Mouse (Mus musculus) hindbrain, embryonic 10.5 days (tissue): ENCODE results near the gene Slc25a21. TPM values are rescaled to one million over a fixed set of nuclear protein-coding genes. Genes with fewer than 3 reads are reported as not detected.
A peak's percentile ranks its signal among the peaks of the same experiment; 100 is the strongest.

Experiments used
- DNase-seq: peaks from one replicate; pipeline ENCODE4 v3.0.0-alpha.2; 2017; ENCODE audit warnings: low spot score
- H3K27ac ChIP-seq: fragments of 300-500 bp; sonication (generic); 2 replicates; pipeline ENCODE4 v1.5.1; 2016; ENCODE audit warnings: mild to moderate bottlenecking, moderate library complexity
- H3K27me3 ChIP-seq: fragments of 300-500 bp; sonication (generic); 2 replicates; pipeline ENCODE4 v1.6.1; 2016; ENCODE audit warnings: mild to moderate bottlenecking; ENCODE audit not compliant: poor library complexity, insufficient read depth, severe bottlenecking
- H3K36me3 ChIP-seq: fragments of 300-500 bp; sonication (generic); 2 replicates; pipeline ENCODE4 v1.6.1; 2016; ENCODE audit warnings: mild to moderate bottlenecking, moderate library complexity
- H3K4me1 ChIP-seq: fragments of 300-500 bp; sonication (generic); replicated peaks from 2 replicates; pipeline ENCODE4 v1.6.1; 2016; ENCODE audit warnings: mild to moderate bottlenecking
- H3K4me3 ChIP-seq: fragments of 300-500 bp; sonication (generic); 2 replicates; pipeline ENCODE4 v1.5.1; 2016; ENCODE audit warnings: mild to moderate bottlenecking, moderate library complexity
- H3K9me3 ChIP-seq: fragments of 300-500 bp; sonication (generic); 2 replicates; pipeline ENCODE4 v1.6.1; 2016; ENCODE audit warnings: mild to moderate bottlenecking, moderate library complexity
- WGBS: fragments of 180-500 bp; shearing (Covaris S2); methylation state at CpG from one replicate; pipeline ENCODE4 v1.1.7; 2016; 5-methylcytosine and 5-hydroxymethylcytosine counted together
- polyA plus RNA-seq: library from polyadenylated mRNA; unstranded; fragments of >200 nt; fragmentation: Nextera tagmentation; extraction: Ambion mirVana; gene quantifications from 2 replicates; pipeline ENCODE4 v1.2.1, GENCODE M21; 2016

The Slc25a21 gene
- polyA plus RNA-seq, 1 experiment from 2014 or later = 1.3 TPM

- no peaks in the 10 kb centered on the region for H3K9me3 ChIP-seq
- DNase-seq = no peak
- peaks cover 67% of the 10 kb centered on the region for H3K27me3 ChIP-seq
- H3K36me3 ChIP-seq = no peaks in the 10 kb centered on the region
- no peak overlapping the region for H3K27ac ChIP-seq
- 54% methylated on average over 11 of the region's 11 CpGs for WGBS
- H3K4me1 ChIP-seq = peaks cover 13% of the 10 kb centered on the region
- no peak overlapping the region for H3K4me3 ChIP-seq
These were observed 239.0 kb downstream of the Slc25a21 start for GRCm38 (mm10) chr12:56958244-56958643.

GRCm38 (mm10) chr12:56951749-56952657, 245.3 kb downstream of the Slc25a21 start:
- H3K27me3 ChIP-seq = peaks cover 27% of the 10 kb centered on the region
- H3K4me1 ChIP-seq = 0 out of 2 replicates have a peak, but pooled peaks cover 3% of the 10 kb centered on the region
- 62% methylated on average over 11 of the region's 11 CpGs for WGBS
- H3K9me3 ChIP-seq = no peaks in the 10 kb centered on the region
- no peak overlapping the region for H3K4me3 ChIP-seq
- no peak for DNase-seq
- H3K36me3 ChIP-seq = no peaks in the 10 kb centered on the region
- no peak overlapping the region for H3K27ac ChIP-seq

- no peaks in the 10 kb centered on the region for H3K9me3 ChIP-seq
- no peak for DNase-seq
- H3K4me1 ChIP-seq = no peaks in the 10 kb centered on the region
- no peak overlapping the region for H3K27ac ChIP-seq
- no peaks in the 10 kb centered on the region for H3K27me3 ChIP-seq
- 93% methylated on average over 1 of the region's 1 CpGs for WGBS
- no peaks in the 10 kb centered on the region for H3K36me3 ChIP-seq
- H3K4me3 ChIP-seq = no peak overlapping the region
These were observed 253.0 kb downstream of the Slc25a21 start for GRCm38 (mm10) chr12:56944265-56944664.

- no peaks in the 10 kb centered on the region for H3K36me3 ChIP-seq
- H3K4me1 ChIP-seq = no peaks in the 10 kb centered on the region
- no peaks in the 10 kb centered on the region for H3K27me3 ChIP-seq
- H3K27ac ChIP-seq = no peak overlapping the region
- no peak overlapping the region for H3K4me3 ChIP-seq
- H3K9me3 ChIP-seq = no peaks in the 10 kb centered on the region
- 62% methylated on average over 3 of the region's 3 CpGs for WGBS
- no peak for DNase-seq
These were observed 256.4 kb downstream of the Slc25a21 start for GRCm38 (mm10) chr12:56940861-56941260.

GRCm38 (mm10) chr12:56918145-56918544, 279.1 kb downstream of the Slc25a21 start:
- no peak for DNase-seq
- no peaks in the 10 kb centered on the region for H3K36me3 ChIP-seq

GRCm38 (mm10) chr12:56906476-56906875, 290.8 kb downstream of the Slc25a21 start:
- Histone ChIP-seq H3K9me3 (no peaks in the 10 kb centered on the region), H3K36me3 (no peaks in the 10 kb centered on the region), H3K27ac (no peak overlapping the region), H3K4me3 (no peak overlapping the region), H3K27me3 (no peaks in the 10 kb centered on the region), H3K4me1 (peaks cover 9% of the 10 kb centered on the region)
- no peak for DNase-seq
- 80% methylated on average over 5 of the region's 5 CpGs for WGBS

More at GRCm38 (mm10) chr12:56918145-56918544, 279.1 kb downstream of the Slc25a21 start:
- H3K9me3 ChIP-seq = no peaks in the 10 kb centered on the region
- H3K4me3 ChIP-seq = no peak overlapping the region
- no peak overlapping the region for H3K27ac ChIP-seq
- H3K27me3 ChIP-seq = no peaks in the 10 kb centered on the region
- WGBS = 73% methylated on average over 6 of the region's 6 CpGs
- H3K4me1 ChIP-seq = no peaks in the 10 kb centered on the region

GRCm38 (mm10) chr12:56905652-56906305, 291.5 kb downstream of the Slc25a21 start:
- Histone ChIP-seq H3K4me3 (no peak overlapping the region), H3K36me3 (no peaks in the 10 kb centered on the region), H3K9me3 (no peaks in the 10 kb centered on the region), H3K27me3 (no peaks in the 10 kb centered on the region), H3K4me1 (peaks cover 9% of the 10 kb centered on the region), H3K27ac (no peak overlapping the region)
- WGBS = 38% methylated on average over 9 of the region's 9 CpGs
- peak; percentile 8 for DNase-seq

GRCm38 (mm10) chr12:56905222-56905621, 292.1 kb downstream of the Slc25a21 start:
- 18% methylated on average over 7 of the region's 7 CpGs for WGBS
- peak; percentile 26 for DNase-seq

GRCm38 (mm10) chr12:56902774-56903456, 294.4 kb downstream of the Slc25a21 start:
- Histone ChIP-seq H3K27ac (no peak overlapping the region), H3K27me3 (no peaks in the 10 kb centered on the region), H3K36me3 (no peaks in the 10 kb centered on the region), H3K4me3 (no peak overlapping the region), H3K9me3 (no peaks in the 10 kb centered on the region), H3K4me1 (peaks cover 9% of the 10 kb centered on the region)
- WGBS = 81% methylated on average over 8 of the region's 8 CpGs
- no peak for DNase-seq

More at GRCm38 (mm10) chr12:56905222-56905621, 292.1 kb downstream of the Slc25a21 start:
- Histone ChIP-seq H3K27me3 (no peaks in the 10 kb centered on the region), H3K4me3 (no peak overlapping the region), H3K27ac (no peak overlapping the region), H3K9me3 (no peaks in the 10 kb centered on the region), H3K4me1 (peaks cover 9% of the 10 kb centered on the region), H3K36me3 (no peaks in the 10 kb centered on the region)

GRCm38 (mm10) chr12:56897976-56898375, 299.3 kb downstream of the Slc25a21 start:
- H3K9me3 ChIP-seq = no peaks in the 10 kb centered on the region
- 85% methylated on average over 8 of the region's 8 CpGs for WGBS
- no peaks in the 10 kb centered on the region for H3K36me3 ChIP-seq
- DNase-seq = no peak
- no peak overlapping the region for H3K27ac ChIP-seq
- H3K27me3 ChIP-seq = no peaks in the 10 kb centered on the region
- no peaks in the 10 kb centered on the region for H3K4me1 ChIP-seq
- no peak overlapping the region for H3K4me3 ChIP-seq

GRCm38 (mm10) chr12:56897221-56897937, 299.9 kb downstream of the Slc25a21 start:
- H3K4me1 ChIP-seq = no peaks in the 10 kb centered on the region
- DNase-seq = no peak
- no peaks in the 10 kb centered on the region for H3K27me3 ChIP-seq
- H3K9me3 ChIP-seq = no peaks in the 10 kb centered on the region
- no peak overlapping the region for H3K27ac ChIP-seq
- 84% methylated on average over 8 of the region's 8 CpGs for whole genome bisulfite sequencing
- H3K4me3 ChIP-seq = no peak overlapping the region
- H3K36me3 ChIP-seq = no peaks in the 10 kb centered on the region

- WGBS = 87% methylated on average over 5 of the region's 5 CpGs
- Histone ChIP-seq H3K4me1 (no peaks in the 10 kb centered on the region), H3K4me3 (no peak overlapping the region), H3K27me3 (no peaks in the 10 kb centered on the region), H3K9me3 (no peaks in the 10 kb centered on the region), H3K36me3 (no peaks in the 10 kb centered on the region), H3K27ac (no peak overlapping the region)
- DNase-seq = no peak
These were observed 302.3 kb downstream of the Slc25a21 start for GRCm38 (mm10) chr12:56894963-56895362.
